Mouse (Mus musculus): Measurements from ENCODE around the gene Tex2. TPM values are rescaled to one million over a fixed set of nuclear protein-coding genes. Genes with fewer than 3 reads are reported as not detected.

Tex2 gene
- total and polyA plus RNA-seq, 3 experiments, result 4.0 to 5.0 (median 4.5) TPM

- no peak overlapping the region for H3K4me2 ChIP-seq (ENCODE audit: insufficient read depth, low read depth, poor library complexity, severe bottlenecking)
- H3K27ac ChIP-seq (ENCODE audit: insufficient read depth, low read depth), result no peak overlapping the region
- peaks cover 3 to 55% of the 10 kb centered on the region in 2 experiments for H3K36me3 ChIP-seq (replicated peaks in 1 of 2; ENCODE audit: control insufficient read depth in 1 of 2, insufficient read depth in 1 of 2, low read length in 1 of 2)
- H3K9ac ChIP-seq (ENCODE audit: insufficient read depth, low read depth), result no peak overlapping the region
- peaks cover 16% of the 10 kb centered on the region for H3K9me3 ChIP-seq (replicated peaks; ENCODE audit: low read length)
- in situ Hi-C loops (cut with MboI; ENCODE audit: low pct_ligation_motif_present, low pct_unique_long_range_greater_than_20kb, low sequenced_read_pairs), result no loop called here
- H3K4me3 ChIP-seq (replicated peaks in 1 of 3; ENCODE audit: low read depth in 2 of 3, low read length in 2 of 3, poor library complexity in 1 of 3), result no peak overlapping the region
- no peak for DNase-seq (ENCODE audit: extremely low read depth)
- dilution Hi-C loops (cut with MboI; ENCODE audit: extremely low pct_ligation_motif_present, extremely low pct_unique_long_range_greater_than_20kb, low sequenced_read_pairs), result no loop called here
- TF ChIP-seq ZNF384 (IDR thresholded peaks at IDR 0.05; ENCODE audit: low read depth, low read length) (no peak), EP300 (IDR thresholded peaks at IDR 0.05; ENCODE audit: low read length) (no peak), ELF1 (IDR thresholded peaks at IDR 0.05; ENCODE audit: low read depth, low read length) (no peak), TCF12 (IDR thresholded peaks at IDR 0.05; ENCODE audit: low read depth, low read length) (no peak)
- peaks cover 3 to 12% of the 10 kb centered on the region in 2 experiments; a peak in 2 of 4 replicates for H3K4me1 ChIP-seq (ENCODE audit: control insufficient read depth in 1 of 2, insufficient read depth in 2 of 2)
- no peaks in the 10 kb centered on the region for H3K79me2 ChIP-seq (replicated peaks; ENCODE audit: control insufficient read depth, extremely low read depth, insufficient read depth, poor library complexity, severe bottlenecking)
- H3K27me3 ChIP-seq (replicated peaks), result no peaks in the 10 kb centered on the region
These were observed 69.1 kb downstream of the Tex2 start for GRCm38 (mm10) chr11:106544133-106544532.

- H3K27ac ChIP-seq (ENCODE audit: insufficient read depth, low read depth), result no peak overlapping the region
These were observed 70.2 kb downstream of the Tex2 start for GRCm38 (mm10) chr11:106543006-106543405.

GRCm38 (mm10) chr11:106542385-106542784 lies 70.8 kb downstream of the Tex2 start:
- H3K36me3 ChIP-seq (replicated peaks in 1 of 2; ENCODE audit: control insufficient read depth in 1 of 2, insufficient read depth in 1 of 2, low read length in 1 of 2), result peaks cover 3 to 49% of the 10 kb centered on the region in 2 experiments

More at GRCm38 (mm10) chr11:106543006-106543405, 70.2 kb downstream of the Tex2 start:
- H3K9ac ChIP-seq (ENCODE audit: insufficient read depth, low read depth), result no peak overlapping the region
- no peak overlapping the region for H3K4me3 ChIP-seq (replicated peaks in 1 of 3; ENCODE audit: low read depth in 2 of 3, low read length in 2 of 3, poor library complexity in 1 of 3)
- H3K36me3 ChIP-seq (replicated peaks in 1 of 2; ENCODE audit: control insufficient read depth in 1 of 2, insufficient read depth in 1 of 2, low read length in 1 of 2), result peaks cover 3 to 50% of the 10 kb centered on the region in 2 experiments
- TF ChIP-seq SIN3A (IDR thresholded peaks at IDR 0.05; ENCODE audit: low read length) (no peak), JUN (IDR thresholded peaks at IDR 0.05; ENCODE audit: insufficient read depth, low read depth, low read length) (no peak), ZMIZ1 (IDR thresholded peaks at IDR 0.05; ENCODE audit: low read depth, low read length) (no peak)
- peaks cover 3 to 12% of the 10 kb centered on the region in 2 experiments; a peak in 2 of 4 replicates for H3K4me1 ChIP-seq (ENCODE audit: control insufficient read depth in 1 of 2, insufficient read depth in 2 of 2)
- in situ Hi-C loops (cut with MboI; ENCODE audit: low pct_ligation_motif_present, low pct_unique_long_range_greater_than_20kb, low sequenced_read_pairs) (no loop called here), dilution Hi-C loops (cut with MboI; ENCODE audit: extremely low pct_ligation_motif_present, extremely low pct_unique_long_range_greater_than_20kb, low sequenced_read_pairs) (no loop called here)
- no peak overlapping the region for H3K4me2 ChIP-seq (ENCODE audit: insufficient read depth, low read depth, poor library complexity, severe bottlenecking)
- no peak for DNase-seq (ENCODE audit: extremely low read depth)
- no peaks in the 10 kb centered on the region for H3K79me2 ChIP-seq (replicated peaks; ENCODE audit: control insufficient read depth, extremely low read depth, insufficient read depth, poor library complexity, severe bottlenecking)
- H3K9me3 ChIP-seq (replicated peaks; ENCODE audit: low read length), result peaks cover 16% of the 10 kb centered on the region
- no peaks in the 10 kb centered on the region for H3K27me3 ChIP-seq (replicated peaks)

More at GRCm38 (mm10) chr11:106542385-106542784, 70.8 kb downstream of the Tex2 start:
- Histone ChIP-seq H3K4me2 (ENCODE audit: insufficient read depth, low read depth, poor library complexity, severe bottlenecking) (no peak overlapping the region), H3K9ac (ENCODE audit: insufficient read depth, low read depth) (no peak overlapping the region), H3K4me1 (ENCODE audit: control insufficient read depth in 1 of 2, insufficient read depth in 2 of 2) (peaks cover 3 to 12% of the 10 kb centered on the region in 2 experiments; a peak in 2 of 4 replicates), H3K27ac (ENCODE audit: insufficient read depth, low read depth) (no peak overlapping the region), H3K79me2 (replicated peaks; ENCODE audit: control insufficient read depth, extremely low read depth, insufficient read depth, poor library complexity, severe bottlenecking) (no peaks in the 10 kb centered on the region), H3K4me3 (replicated peaks in 1 of 3; ENCODE audit: low read depth in 2 of 3, low read length in 2 of 3, poor library complexity in 1 of 3) (no peak overlapping the region), H3K9me3 (replicated peaks; ENCODE audit: low read length) (peaks cover 16% of the 10 kb centered on the region), H3K27me3 (replicated peaks) (no peaks in the 10 kb centered on the region)
- TF ChIP-seq POLR2AphosphoS2 (IDR thresholded peaks at IDR 0.05; ENCODE audit: low read depth, low read length) (no peak), NRF1 (IDR thresholded peaks at IDR 0.05; ENCODE audit: low read depth, low read length) (no peak), PAX5 (IDR thresholded peaks at IDR 0.05; ENCODE audit: low read length) (no peak), GABPA (IDR thresholded peaks at IDR 0.05; ENCODE audit: insufficient replicate concordance, low read depth, low read length) (no peak), ELF1 (IDR thresholded peaks at IDR 0.05; ENCODE audit: low read depth, low read length) (no peak)
- in situ Hi-C loops (cut with MboI; ENCODE audit: low pct_ligation_motif_present, low pct_unique_long_range_greater_than_20kb, low sequenced_read_pairs), result no loop called here
- dilution Hi-C loops (cut with MboI; ENCODE audit: extremely low pct_ligation_motif_present, extremely low pct_unique_long_range_greater_than_20kb, low sequenced_read_pairs), result no loop called here
- DNase-seq (ENCODE audit: extremely low read depth), result peak; percentile 34

Measured in CH12.LX (cell line).